Mouse (Mus musculus) bone marrow, adult 2 months (tissue): ENCODE data around the gene Aspm.

Experiments
- CTCF ChIP-seq: fragments of 200-500 bp; IDR thresholded peaks from 2 replicates; pipeline ENCODE4 v1.5.1; 2011; ENCODE audit warnings: low read length, control low read depth; ENCODE audit not compliant: control insufficient read depth, insufficient read depth
- POLR2A ChIP-seq: fragments of 200-500 bp; IDR thresholded peaks from 2 replicates; pipeline ENCODE4 v1.6.1; 2011; ENCODE audit warnings: low read depth, mild to moderate bottlenecking, control low read depth, low read length, borderline replicate concordance; ENCODE audit not compliant: control insufficient read depth

DNA sequence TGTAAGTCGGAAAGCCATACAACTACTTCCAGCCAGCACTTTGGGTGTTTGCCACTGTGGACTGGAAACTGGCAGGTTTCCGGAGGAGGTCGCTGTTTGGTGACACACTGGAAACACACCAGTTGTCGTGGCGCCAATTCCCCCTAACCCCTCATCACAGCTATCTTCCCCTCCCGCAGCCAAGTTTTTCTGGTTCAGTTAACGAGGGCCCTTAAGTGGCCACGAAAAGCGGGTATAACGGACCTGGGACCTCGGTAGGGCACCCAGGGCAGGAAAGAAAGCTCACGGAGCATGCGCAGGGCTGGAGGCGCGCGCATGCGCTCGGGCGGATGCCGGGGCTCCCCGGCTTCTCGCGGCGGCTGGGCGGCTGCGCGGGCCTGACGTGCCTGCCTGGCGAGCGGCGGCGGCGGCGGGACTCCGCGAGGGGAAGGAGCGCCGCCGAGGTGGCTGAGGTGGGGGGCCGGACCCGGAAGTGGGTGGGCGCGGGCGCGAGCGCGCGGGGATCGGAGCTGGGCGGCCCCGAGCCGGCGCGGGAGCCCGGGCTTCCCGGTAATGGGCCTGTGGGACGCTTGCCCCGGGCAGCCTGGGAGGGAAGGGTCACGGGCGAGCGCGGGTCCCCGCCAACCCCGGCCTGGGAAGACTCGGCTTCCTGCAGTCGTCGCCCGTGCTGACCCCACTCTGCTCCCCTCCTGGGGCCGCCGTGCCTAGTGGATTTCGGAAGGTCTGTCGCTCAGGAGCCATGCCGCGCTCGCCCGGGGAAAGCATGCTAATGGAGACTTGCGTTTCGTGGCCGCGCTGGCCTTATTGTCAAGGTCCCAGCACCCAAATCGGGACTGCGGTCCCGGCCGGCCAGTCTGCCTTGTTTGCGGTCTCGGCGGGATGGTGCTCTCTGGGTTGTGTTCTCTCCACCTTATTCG is 32.4 kb upstream of the Aspm start, which contains the start of gene Zbtb41:
- peak; percentile 62 for TF ChIP-seq CTCF
- TF ChIP-seq POLR2A: 0 out of 2 replicates have a peak, but pooled peaks have one; percentile 5
